Mouse (Mus musculus): ENCODE data around the gene Gm12184.

GRCm38 (mm10) chr11:48816281-48816781, 10.1 kb downstream of the Gm12184 start:
- no peak for TF ChIP-seq GATA1 (IDR thresholded peaks at IDR 0.05; ENCODE audit: borderline replicate concordance, low read length)
- TF ChIP-seq CTCF (IDR thresholded peaks at IDR 0.05; ENCODE audit: low read depth, low read length) = no peak
